Mouse (Mus musculus): ENCODE results near the gene Ndst2. TPM values are rescaled to one million over a fixed set of nuclear protein-coding genes. Genes with fewer than 3 reads are reported as not detected.
A peak's percentile ranks its signal among the peaks of the same experiment; 100 is the strongest.
"Not testable (repeated sequence)": the region's sequence is repeated elsewhere in the genome, so short reads cannot be mapped to it uniquely, and the experiment has no call there.

The Ndst2 gene
- total RNA-seq, 2 experiments from 2014 or later = 33.1 to 146 TPM

DNA sequence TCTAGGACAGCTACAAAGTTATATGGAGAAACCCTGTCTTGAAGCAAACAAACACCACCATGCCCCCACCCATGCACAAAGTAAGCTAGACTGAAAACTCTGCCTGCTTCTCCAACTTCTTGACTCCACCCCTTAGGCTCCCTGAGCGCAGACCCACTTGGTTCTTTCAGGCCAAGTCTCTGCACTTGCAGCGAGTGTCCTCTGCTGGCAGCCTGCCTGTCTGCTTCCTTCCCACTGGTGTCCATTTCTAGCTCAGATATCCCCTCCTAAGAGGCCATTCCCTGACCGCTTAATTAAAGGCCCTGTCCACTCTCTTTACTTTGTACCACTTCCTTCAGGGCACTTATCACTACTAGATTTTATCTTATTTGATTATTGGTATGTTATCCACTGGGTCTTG is 9.3 kb upstream of the Ndst2 start:
- no peak for ATAC-seq (replicated peaks; ENCODE audit: low FRiP score, poor library complexity, severe bottlenecking)

GRCm38 (mm10) chr14:20741301-20741700 is 6.9 kb upstream of the Ndst2 start:
- no peak for ATAC-seq (replicated peaks; ENCODE audit: low FRiP score, poor library complexity, severe bottlenecking)

GRCm38 (mm10) chr14:20738511-20738910 is 4.1 kb upstream of the Ndst2 start:
- no peak for ATAC-seq (replicated peaks; ENCODE audit: low FRiP score, poor library complexity, severe bottlenecking)

- peak; percentile 53 for ATAC-seq (replicated peaks; ENCODE audit: low FRiP score, poor library complexity, severe bottlenecking)
These were observed 2.9 kb upstream of the Ndst2 start for GRCm38 (mm10) chr14:20737306-20737705.

GRCm38 (mm10) chr14:20735892-20736390 is 1.6 kb upstream of the Ndst2 start:
- ATAC-seq (replicated peaks; ENCODE audit: low FRiP score, poor library complexity, severe bottlenecking) = no peak

DNA sequence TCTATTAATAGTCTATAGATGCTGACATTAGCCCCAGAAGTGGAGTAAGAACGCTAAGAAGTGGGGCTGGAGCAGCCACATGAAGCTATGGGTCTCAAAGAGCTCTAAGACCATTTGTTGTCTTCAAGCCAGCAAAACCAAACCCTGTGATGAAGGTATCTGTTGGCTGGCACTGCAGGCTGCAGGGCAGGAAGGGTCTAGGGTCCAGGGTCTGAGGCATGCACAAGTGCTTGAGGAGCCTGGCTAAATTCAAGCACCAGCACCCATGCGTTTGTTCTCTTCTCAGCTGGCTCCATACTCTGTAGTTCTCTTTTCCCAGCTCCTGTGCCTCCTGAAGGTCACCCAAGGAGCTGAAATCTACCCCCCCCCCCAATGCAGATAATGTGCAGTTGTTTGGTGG is 690 bp upstream of the Ndst2 start:
- no peak for ATAC-seq (replicated peaks; ENCODE audit: low FRiP score, poor library complexity, severe bottlenecking)

DNA sequence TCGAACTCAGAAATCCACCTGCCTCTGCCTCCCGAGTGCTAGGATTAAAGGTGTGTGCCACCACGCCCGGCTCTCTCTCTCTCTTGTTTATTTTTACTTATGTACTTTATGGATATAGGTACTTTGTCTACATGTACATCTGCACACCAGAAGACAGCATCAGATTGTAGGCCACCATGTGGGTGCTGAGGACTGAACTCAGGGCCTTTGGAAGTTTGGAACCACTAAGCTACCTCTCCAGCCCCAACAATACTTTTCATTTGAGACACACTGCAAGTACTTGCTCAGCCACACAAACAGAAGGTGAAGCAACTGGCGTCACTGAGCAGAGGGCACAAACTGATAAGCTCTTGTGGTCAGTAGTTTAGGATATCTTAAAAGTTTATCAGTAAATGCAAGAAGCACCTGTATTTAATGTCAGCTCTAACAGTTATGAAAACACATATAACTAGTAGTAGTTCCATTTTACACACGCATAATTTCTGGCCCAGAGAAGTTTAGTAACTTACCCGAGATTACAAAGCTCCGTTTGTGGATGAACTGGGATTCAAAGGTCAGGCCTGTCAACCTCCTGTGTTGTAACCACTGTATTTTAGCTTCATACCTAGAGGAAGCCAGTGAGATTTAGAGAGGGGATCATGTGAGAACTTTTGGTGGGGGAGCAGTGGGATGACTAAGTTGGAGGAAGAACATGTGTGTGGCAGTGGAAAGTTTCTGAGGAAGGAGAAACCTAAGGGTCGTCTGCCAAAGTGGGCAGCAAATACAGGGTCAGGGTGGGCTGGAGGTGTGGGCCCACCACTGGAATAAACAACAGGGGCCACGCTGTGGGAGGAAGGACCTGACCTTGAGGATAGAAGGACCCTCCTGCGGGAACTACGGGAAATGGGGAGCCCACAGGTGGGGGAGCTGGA is 1.1 kb downstream of the Ndst2 start:
- ATAC-seq (replicated peaks; ENCODE audit: low FRiP score, poor library complexity, severe bottlenecking) = peak; percentile 64

- ATAC-seq (replicated peaks; ENCODE audit: low FRiP score, poor library complexity, severe bottlenecking) = no peak
These were observed 3.3 kb downstream of the Ndst2 start for GRCm38 (mm10) chr14:20730853-20731602.

DNA sequence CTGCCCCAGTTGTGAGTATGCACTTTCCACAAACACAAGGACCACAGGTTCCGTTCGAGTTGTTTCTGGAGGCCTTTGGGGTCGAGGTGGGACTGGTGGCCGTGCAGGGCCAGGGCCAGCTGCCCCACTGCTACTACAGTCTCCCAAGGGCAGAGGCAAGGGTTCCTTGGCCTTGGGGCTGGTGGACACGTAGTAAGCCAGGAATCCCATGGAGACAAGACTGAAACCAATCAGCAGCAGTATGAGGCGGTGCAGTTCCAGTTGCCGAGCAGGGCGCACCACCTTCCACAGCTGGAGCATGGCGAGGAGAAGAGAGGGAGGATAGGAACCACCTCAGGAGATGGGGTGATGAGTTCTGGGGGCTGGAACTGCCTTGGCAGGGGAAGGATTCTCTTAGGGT is 4.5 kb downstream of the Ndst2 start:
- no peak for ATAC-seq (replicated peaks; ENCODE audit: low FRiP score, poor library complexity, severe bottlenecking)

DNA sequence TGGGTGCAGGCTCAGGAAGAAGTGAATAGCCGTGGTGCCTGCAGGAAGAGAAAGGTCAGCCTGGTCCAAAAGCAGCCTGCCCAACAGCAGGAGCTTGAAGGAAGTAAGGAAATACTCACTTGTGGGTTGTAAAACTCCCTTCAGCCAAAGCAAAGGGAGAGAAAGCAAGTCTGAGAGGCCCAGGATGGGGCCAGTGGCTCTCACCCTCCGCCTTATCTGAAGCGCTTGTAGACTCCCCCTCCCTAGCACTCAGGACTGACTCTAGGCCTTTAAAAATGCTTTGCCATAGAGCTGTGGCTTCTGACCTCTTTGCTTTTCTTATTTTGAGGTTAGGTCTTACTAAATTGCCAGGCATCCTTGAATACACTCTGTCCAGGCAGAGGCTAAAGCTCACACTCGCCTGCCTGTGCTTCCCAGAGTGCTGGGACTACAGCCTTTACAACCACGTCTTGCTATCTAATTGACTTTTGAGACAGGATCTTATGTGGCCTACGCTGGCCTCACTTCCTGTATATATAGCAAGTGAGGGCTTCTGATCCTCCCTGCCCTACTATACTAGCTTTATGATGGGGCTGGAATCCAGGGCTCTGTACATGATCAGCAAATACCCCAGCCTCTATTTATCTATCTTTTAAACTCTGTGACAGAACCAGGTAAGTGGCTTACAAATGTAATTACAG is 8.6 kb downstream of the Ndst2 start:
- ATAC-seq (replicated peaks; ENCODE audit: low FRiP score, poor library complexity, severe bottlenecking) = no peak

GRCm38 (mm10) chr14:20724043-20724442 is 10.3 kb downstream of the Ndst2 start:
- ATAC-seq (replicated peaks; ENCODE audit: low FRiP score, poor library complexity, severe bottlenecking) = peak; percentile 72

- no peak for ATAC-seq (replicated peaks; ENCODE audit: low FRiP score, poor library complexity, severe bottlenecking)
These were observed 11.4 kb downstream of the Ndst2 start for GRCm38 (mm10) chr14:20723006-20723405.

DNA sequence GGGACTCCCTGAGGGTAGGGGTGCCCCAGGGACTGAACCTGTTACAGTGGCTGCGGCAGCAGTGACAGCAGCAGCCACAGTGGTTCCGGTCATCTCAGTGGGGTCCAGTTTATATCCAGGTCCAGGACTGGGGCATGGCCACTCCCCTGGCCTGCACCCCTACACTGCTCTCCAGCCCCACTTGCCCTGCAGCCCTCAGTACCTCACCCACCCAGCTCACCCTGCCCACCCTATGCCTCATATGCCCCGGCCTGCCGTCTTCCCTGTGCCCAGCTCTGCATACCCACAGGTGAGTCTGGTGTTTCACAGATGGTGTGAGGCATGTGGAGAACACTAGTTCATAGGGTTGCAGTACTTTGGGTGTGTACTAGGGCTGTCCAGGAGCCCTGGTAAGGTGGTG is 13.0 kb downstream of the Ndst2 start:
- no peak for ATAC-seq (replicated peaks; ENCODE audit: low FRiP score, poor library complexity, severe bottlenecking)

DNA sequence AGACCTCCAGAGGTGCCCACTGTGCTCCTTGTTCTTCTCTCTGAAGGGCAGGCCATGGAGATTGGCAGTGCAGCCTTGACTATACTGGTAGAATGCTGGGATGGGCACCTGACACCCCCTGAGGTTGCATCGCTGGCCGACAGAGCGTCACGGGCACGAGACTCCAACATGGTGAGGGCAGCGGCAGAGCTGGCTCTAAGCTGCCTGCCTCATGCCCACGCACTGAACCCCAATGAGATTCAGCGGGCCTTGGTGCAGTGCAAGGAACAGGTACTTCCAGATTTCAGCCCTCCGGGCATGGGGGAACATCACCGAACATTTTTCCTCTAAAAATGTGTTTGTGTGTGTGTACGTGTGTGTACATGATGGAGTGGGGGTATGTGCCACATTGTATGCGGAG is 14.6 kb downstream of the Ndst2 start:
- no peak for ATAC-seq (replicated peaks; ENCODE audit: low FRiP score, poor library complexity, severe bottlenecking)

DNA sequence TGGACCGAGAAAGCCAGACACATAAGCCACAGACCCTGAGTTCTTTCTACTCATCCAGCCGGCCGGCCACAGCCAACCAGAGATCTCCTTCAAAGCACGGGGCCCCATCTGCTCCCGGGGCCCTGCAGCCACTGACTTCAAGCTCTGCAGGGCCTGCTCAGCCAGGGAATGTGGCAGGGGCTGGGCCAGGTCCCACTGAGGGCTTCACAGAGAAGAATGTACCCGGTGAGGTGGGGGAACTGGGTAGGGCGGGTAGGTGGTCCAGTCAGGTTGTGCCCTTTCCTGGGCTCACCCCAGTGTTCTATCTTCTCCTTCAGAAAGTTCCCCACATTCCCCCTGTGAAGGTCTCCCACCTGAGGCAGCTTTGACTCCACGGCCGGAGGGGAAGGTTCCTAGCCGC is 15.9 kb downstream of the Ndst2 start:
- ATAC-seq (replicated peaks; ENCODE audit: low FRiP score, poor library complexity, severe bottlenecking) = no peak

- no peak for ATAC-seq (replicated peaks; ENCODE audit: low FRiP score, poor library complexity, severe bottlenecking)
These were observed 20.5 kb downstream of the Ndst2 start for GRCm38 (mm10) chr14:20713832-20714231.

DNA sequence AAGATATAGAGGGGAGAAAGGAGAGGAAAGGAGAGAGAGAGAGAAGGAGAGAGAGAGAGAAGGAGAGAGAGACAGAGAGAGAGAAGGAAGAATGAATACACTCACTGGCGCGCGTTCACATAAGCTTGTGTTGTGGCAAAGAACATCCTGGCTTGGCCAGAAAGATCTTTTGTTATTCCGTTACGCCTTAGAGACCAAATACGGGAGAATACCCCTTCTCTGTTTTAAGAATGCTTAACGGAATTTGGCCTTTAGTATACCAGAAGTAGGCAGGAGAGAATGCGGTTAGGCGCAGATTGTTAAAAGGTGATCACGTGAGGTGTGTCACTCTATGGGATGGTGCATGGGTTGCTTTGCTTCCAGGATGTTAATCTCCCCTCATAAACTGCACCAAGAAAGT is 26.1 kb downstream of the Ndst2 start:
- ATAC-seq (replicated peaks; ENCODE audit: low FRiP score, poor library complexity, severe bottlenecking) = no peak

DNA sequence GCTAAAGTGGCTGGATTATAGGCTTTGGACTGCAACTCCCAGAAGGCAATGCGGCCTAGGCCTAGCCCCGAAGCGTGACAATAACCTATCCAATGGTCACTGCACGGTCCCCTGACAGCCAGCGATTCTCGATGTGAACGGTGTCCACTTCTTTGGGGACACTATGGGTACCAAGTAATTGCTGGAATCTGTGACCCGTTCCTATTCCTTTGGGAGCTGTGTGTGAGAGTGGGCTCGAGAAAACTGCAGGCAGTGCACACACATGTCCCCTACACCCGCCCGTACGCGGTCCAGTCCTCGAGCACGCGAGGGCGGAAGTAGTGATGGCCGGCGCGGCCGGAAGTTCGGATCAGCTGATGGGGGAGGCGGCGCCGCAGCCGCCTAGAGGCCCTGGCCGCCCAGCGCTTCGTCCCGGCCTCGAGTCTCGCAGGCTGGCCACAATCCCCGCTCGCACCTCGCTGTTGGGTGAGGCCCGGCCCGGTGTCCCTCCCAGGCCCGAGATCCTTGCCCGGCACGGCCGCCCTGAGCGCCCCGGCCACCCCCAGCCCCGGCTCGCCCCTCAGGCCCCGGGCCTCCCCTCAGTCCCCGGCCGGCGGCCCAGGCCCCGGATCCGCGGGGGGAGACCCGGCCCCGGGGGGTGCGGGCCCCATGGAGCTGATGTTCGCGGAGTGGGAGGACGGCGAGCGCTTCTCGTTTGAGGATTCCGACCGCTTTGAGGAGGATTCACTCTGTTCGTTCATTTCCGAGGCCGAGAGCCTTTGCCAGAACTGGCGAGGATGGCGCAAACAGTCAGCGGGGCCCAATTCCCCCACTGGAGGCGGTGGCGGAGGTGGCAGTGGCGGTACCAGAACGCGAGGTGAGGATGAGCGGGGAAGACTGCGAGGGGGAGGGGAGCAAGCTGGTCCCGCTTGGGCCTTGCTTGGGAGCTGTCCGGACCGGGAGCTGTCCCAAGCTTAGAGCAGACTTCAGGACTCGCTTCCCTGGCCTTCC is 26.9 kb downstream of the Ndst2 start, which contains the start of gene Zswim8:
Gene Zswim8, plus strand, starts transcription at position 352 of the 990 bp plus-strand sequence.
- peak; percentile 89 for ATAC-seq (replicated peaks; ENCODE audit: low FRiP score, poor library complexity, severe bottlenecking)

DNA sequence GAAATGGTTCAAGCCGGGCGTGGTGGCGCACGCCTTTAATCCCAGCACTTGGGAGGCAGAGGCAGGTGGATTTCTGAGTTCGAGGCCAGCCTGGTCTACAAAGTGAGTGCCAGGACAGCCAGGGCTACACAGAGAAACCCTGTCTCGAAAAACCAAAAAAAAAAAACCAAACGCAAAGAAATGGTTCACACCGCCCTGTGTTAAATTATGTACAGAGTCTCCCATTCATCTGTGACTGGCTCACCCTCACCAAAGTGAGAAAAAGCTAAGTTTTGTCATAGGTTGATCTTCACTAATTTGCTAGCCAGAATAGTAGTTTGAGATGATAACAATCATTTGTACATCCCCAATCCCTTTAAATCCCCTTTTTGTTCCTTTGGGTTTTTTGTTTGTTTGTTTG is 30.9 kb downstream of the Ndst2 start:
- not testable (repeated sequence) for ATAC-seq (replicated peaks; ENCODE audit: low FRiP score, poor library complexity, severe bottlenecking)

All from erythroid progenitor cell, adult 5-6 weeks (primary cell).